Mouse (Mus musculus) embryonic facial prominence, embryonic 12.5 days (tissue): Measurements from ENCODE around the gene Olfr683. TPM values are rescaled to one million over a fixed set of nuclear protein-coding genes. Genes with fewer than 3 reads are reported as not detected.
"Not testable (repeated sequence)": the region's sequence is repeated elsewhere in the genome, so short reads cannot be mapped to it uniquely, and the experiment has no call there.

ENCODE experiments used
- ATAC-seq: fragments of 200-750 bp; cut with Nextera tagmentation; 2 replicates; pipeline ENCODE4 v1.8.0; 2017; ENCODE audit not compliant: insufficient number of reproducible peaks, insufficient read depth, low FRiP score, low TSS enrichment
- H3K27ac ChIP-seq: fragments of 300-500 bp; sonication (generic); 2 replicates; pipeline ENCODE4 v1.5.1; 2016; ENCODE audit warnings: mild to moderate bottlenecking
- H3K27me3 ChIP-seq: fragments of 300-500 bp; sonication (generic); 2 replicates; pipeline ENCODE4 v1.6.1; 2016; ENCODE audit warnings: mild to moderate bottlenecking, moderate library complexity
- H3K36me3 ChIP-seq: fragments of 300-500 bp; sonication (generic); 2 replicates; pipeline ENCODE4 v1.6.1; 2016; ENCODE audit warnings: mild to moderate bottlenecking
- H3K4me1 ChIP-seq: fragments of 300-500 bp; sonication (generic); 2 replicates; pipeline ENCODE4 v1.6.1; 2016
- H3K4me2 ChIP-seq: fragments of 300-500 bp; sonication (generic); replicated peaks from 2 replicates; pipeline ENCODE4 v1.6.1; 2016; ENCODE audit warnings: mild to moderate bottlenecking, moderate library complexity
- H3K4me3 ChIP-seq: fragments of 300-500 bp; sonication (generic); 2 replicates; pipeline ENCODE4 v1.5.1; 2016; ENCODE audit warnings: mild to moderate bottlenecking
- H3K9ac ChIP-seq: fragments of 300-500 bp; sonication (generic); 2 replicates; pipeline ENCODE4 v1.6.1; 2016; ENCODE audit warnings: mild to moderate bottlenecking, moderate library complexity
- H3K9me3 ChIP-seq: fragments of 300-500 bp; sonication (generic); 2 replicates; pipeline ENCODE4 v1.6.1; 2016; ENCODE audit warnings: mild to moderate bottlenecking, moderate library complexity
- WGBS: fragments of 180-500 bp; shearing (Covaris S2); methylation state at CpG from one replicate; pipeline ENCODE4 v1.1.7; 2016; 5-methylcytosine and 5-hydroxymethylcytosine counted together
- polyA plus RNA-seq: library from polyadenylated mRNA; unstranded; fragments of >200 nt; fragmentation: Nextera tagmentation; extraction: Ambion mirVana; gene quantifications from 2 replicates; pipeline ENCODE4 v1.2.1, GENCODE M21; 2016

Olfr683 gene
- not detected in 2 replicates for polyA plus RNA-seq

- no peaks in the 10 kb centered on the region for H3K9me3 ChIP-seq
- no peak within 1 kb of the TSS for H3K27ac ChIP-seq
- ATAC-seq: no peak
- WGBS: 54% methylated on average over 1 of the region's 1 CpGs
- no peak within 1 kb of the TSS for H3K4me3 ChIP-seq
- no peaks in the 10 kb centered on the region for H3K4me1 ChIP-seq
- H3K9ac ChIP-seq: no peak within 1 kb of the TSS
- H3K27me3 ChIP-seq: no peaks in the 10 kb centered on the region
- no peak within 1 kb of the TSS for H3K4me2 ChIP-seq
- H3K36me3 ChIP-seq: no peaks in the 10 kb centered on the region
Observed at GRCm38 (mm10) chr7:105146912-105147311, at the start of gene Olfr683. TSS of gene Olfr683 (minus strand) at chr7:105147012.

GRCm38 (mm10) chr7:105185912-105186311 lies 39.1 kb upstream of the Olfr683 start, which contains the start of gene Olfr685:
TSS of gene Olfr685 (minus strand) at chr7:105186012.
- no peaks in the 10 kb centered on the region for H3K27me3 ChIP-seq
- no peaks in the 10 kb centered on the region for H3K4me1 ChIP-seq
- H3K4me3 ChIP-seq: no peak within 1 kb of the TSS
- H3K4me2 ChIP-seq: no peak within 1 kb of the TSS
- no peak for ATAC-seq
- H3K27ac ChIP-seq: no peak within 1 kb of the TSS
- WGBS: 83% methylated on average over 1 of the region's 1 CpGs
- H3K9me3 ChIP-seq: no peaks in the 10 kb centered on the region
- no peaks in the 10 kb centered on the region for H3K36me3 ChIP-seq
- H3K9ac ChIP-seq: no peak within 1 kb of the TSS

- H3K4me3 ChIP-seq: no peak overlapping the region
- H3K27me3 ChIP-seq: no peaks in the 10 kb centered on the region
- H3K27ac ChIP-seq: no peak overlapping the region
- ATAC-seq: no peak
- no peak overlapping the region for H3K9ac ChIP-seq
- no peaks in the 10 kb centered on the region for H3K9me3 ChIP-seq
- H3K4me1 ChIP-seq: no peaks in the 10 kb centered on the region
- no peaks in the 10 kb centered on the region for H3K36me3 ChIP-seq
- 48% methylated on average over 4 of the region's 4 CpGs for WGBS
- H3K4me2 ChIP-seq: no peak overlapping the region
Observed at GRCm38 (mm10) chr7:105170773-105171172, 24.0 kb upstream of the Olfr683 start.

- H3K27ac ChIP-seq: no peak within 1 kb of the TSS
- no peaks in the 10 kb centered on the region for H3K9me3 ChIP-seq
- H3K9ac ChIP-seq: no peak within 1 kb of the TSS
- no peaks in the 10 kb centered on the region for H3K36me3 ChIP-seq
- H3K4me3 ChIP-seq: no peak within 1 kb of the TSS
- WGBS: 65% methylated on average over 1 of the region's 1 CpGs
- H3K4me1 ChIP-seq: no peaks in the 10 kb centered on the region
- H3K27me3 ChIP-seq: no peaks in the 10 kb centered on the region
- ATAC-seq: no peak
- H3K4me2 ChIP-seq: no peak within 1 kb of the TSS
Observed at GRCm38 (mm10) chr7:105163553-105163952, 16.7 kb upstream of the Olfr683 start, which contains the start of gene Olfr684. TSS of gene Olfr684 (minus strand) at chr7:105163653.

GRCm38 (mm10) chr7:105141275-105141674 lies 5.5 kb downstream of the Olfr683 start:
- no peak overlapping the region for H3K9ac ChIP-seq
- no peak for ATAC-seq
- H3K36me3 ChIP-seq: no peaks in the 10 kb centered on the region
- WGBS: 77% methylated on average over 2 of the region's 2 CpGs
- no peak overlapping the region for H3K4me2 ChIP-seq
- no peak overlapping the region for H3K27ac ChIP-seq
- no peak overlapping the region for H3K4me3 ChIP-seq
- no peaks in the 10 kb centered on the region for H3K9me3 ChIP-seq
- H3K27me3 ChIP-seq: no peaks in the 10 kb centered on the region
- no peaks in the 10 kb centered on the region for H3K4me1 ChIP-seq

GRCm38 (mm10) chr7:105116536-105116935 lies 30.3 kb downstream of the Olfr683 start, which contains the start of gene Olfr681:
TSS of gene Olfr681 (plus strand) at chr7:105116836.
- ATAC-seq: no peak
- Histone ChIP-seq H3K4me1 (no peaks in the 10 kb centered on the region), H3K36me3 (no peaks in the 10 kb centered on the region), H3K4me2 (no peak within 1 kb of the TSS), H3K27me3 (no peaks in the 10 kb centered on the region), H3K4me3 (no peak within 1 kb of the TSS), H3K9ac (no peak within 1 kb of the TSS), H3K9me3 (no peaks in the 10 kb centered on the region), H3K27ac (no peak within 1 kb of the TSS)

GRCm38 (mm10) chr7:105092717-105093116 lies 54.1 kb downstream of the Olfr683 start, which contains the start of gene Olfr680-ps1:
TSS of gene Olfr680-ps1 (minus strand) at chr7:105092817.
- H3K4me3 ChIP-seq, H3K4me1 ChIP-seq, H3K9ac ChIP-seq, H3K4me2 ChIP-seq, H3K27ac ChIP-seq, ATAC-seq, H3K9me3 ChIP-seq, H3K36me3 ChIP-seq, H3K27me3 ChIP-seq: not testable (repeated sequence)

Other genes with a start within 250 kb of the Olfr683 start
- not detected in 2 replicates for gene Olfr667, start 225.5 kb downstream of the Olfr683 start, polyA plus RNA-seq
- gene Olfr668, start 219.0 kb downstream of the Olfr683 start, polyA plus RNA-seq: not detected in 2 replicates
- not detected in 2 replicates for gene Olfr669, start 212.8 kb downstream of the Olfr683 start, polyA plus RNA-seq
- not detected in 2 replicates for gene Olfr670, start 184.4 kb downstream of the Olfr683 start, polyA plus RNA-seq
- gene Olfr671, start 167.9 kb downstream of the Olfr683 start, polyA plus RNA-seq: not detected in 2 replicates
- gene Olfr672, start 145.0 kb downstream of the Olfr683 start, polyA plus RNA-seq: not detected in 2 replicates
- not detected in 2 replicates for gene Olfr675, start 118.6 kb downstream of the Olfr683 start, polyA plus RNA-seq
- gene Olfr676, start 114.3 kb downstream of the Olfr683 start, polyA plus RNA-seq: not detected in 2 replicates
- not detected in 2 replicates for gene Olfr677, start 95.6 kb downstream of the Olfr683 start, polyA plus RNA-seq
- not detected in 2 replicates for gene Olfr678, start 82.5 kb downstream of the Olfr683 start, polyA plus RNA-seq
- gene Olfr679, start 65.8 kb downstream of the Olfr683 start, polyA plus RNA-seq: not detected in 2 replicates
- not detected in 2 replicates for gene Olfr680-ps1, start 54.2 kb downstream of the Olfr683 start, polyA plus RNA-seq
- not detected in 2 replicates for gene Olfr681, start 30.2 kb downstream of the Olfr683 start, polyA plus RNA-seq
- gene Olfr684, start 16.6 kb upstream of the Olfr683 start, polyA plus RNA-seq: not detected in 2 replicates
- not detected in 2 replicates for gene Olfr685, start 39.0 kb upstream of the Olfr683 start, polyA plus RNA-seq
- not detected in 2 replicates for gene Olfr686, start 60.5 kb upstream of the Olfr683 start, polyA plus RNA-seq
- not detected in 2 replicates for gene Olfr688, start 141.1 kb upstream of the Olfr683 start, polyA plus RNA-seq
- gene Olfr689, start 164.2 kb upstream of the Olfr683 start, polyA plus RNA-seq: not detected in 2 replicates
- not detected in 2 replicates for gene Olfr690, start 187.1 kb upstream of the Olfr683 start, polyA plus RNA-seq
- not detected in 2 replicates for gene Olfr691, start 195.3 kb upstream of the Olfr683 start, polyA plus RNA-seq
- not detected in 2 replicates for gene Olfr692, start 221.2 kb upstream of the Olfr683 start, polyA plus RNA-seq
- not detected in 2 replicates for gene Gm5901, start 228.0 kb upstream of the Olfr683 start, polyA plus RNA-seq